Mouse (Mus musculus) kidney, embryonic 16.5 days (tissue): ENCODE results near the gene Katnal1. TPM values are rescaled to one million over a fixed set of nuclear protein-coding genes. Genes with fewer than 3 reads are reported as not detected.
A peak's percentile ranks its signal among the peaks of the same experiment; 100 is the strongest.

Experiments used
- ATAC-seq: fragments of 200-750 bp; cut with Nextera tagmentation; 2 replicates; pipeline ENCODE4 v1.8.0; 2017; ENCODE audit warnings: moderate TSS enrichment; ENCODE audit not compliant: low FRiP score, low TSS enrichment
- H3K27ac ChIP-seq: fragments of 300-500 bp; sonication (generic); 2 replicates; pipeline ENCODE4 v1.5.1; 2014; ENCODE audit warnings: low read length
- H3K27me3 ChIP-seq: fragments of 300-500 bp; sonication (generic); 2 replicates; pipeline ENCODE4 v1.6.1; 2014; ENCODE audit warnings: low read length, control low read depth, mixed read lengths; ENCODE audit not compliant: insufficient read depth
- H3K36me3 ChIP-seq: fragments of 300-500 bp; sonication (generic); 2 replicates; pipeline ENCODE4 v1.6.1; 2014; ENCODE audit warnings: low read length, control low read depth, mixed read lengths; ENCODE audit not compliant: insufficient read depth
- H3K4me1 ChIP-seq: fragments of 300-500 bp; sonication (generic); 2 replicates; pipeline ENCODE4 v1.6.1; 2014; ENCODE audit warnings: low read length, control low read depth, mixed read lengths; ENCODE audit not compliant: insufficient read depth
- H3K4me2 ChIP-seq: fragments of 300-500 bp; sonication (generic); replicated peaks from 2 replicates; pipeline ENCODE4 v1.6.1; 2014; ENCODE audit warnings: low read depth, low read length
- H3K4me3 ChIP-seq: fragments of 300-500 bp; sonication (generic); 2 replicates; pipeline ENCODE4 v1.5.1; 2014; ENCODE audit warnings: mild to moderate bottlenecking, low read length
- H3K9ac ChIP-seq: fragments of 300-500 bp; sonication (generic); replicated peaks from 2 replicates; pipeline ENCODE4 v1.6.1; 2014; ENCODE audit warnings: low read length
- H3K9me3 ChIP-seq: fragments of 300-500 bp; sonication (generic); 2 replicates; pipeline ENCODE4 v1.6.1; 2016; ENCODE audit warnings: low read length, control low read depth
- WGBS: fragments of 180-500 bp; shearing (Covaris S2); extraction: QIAGEN DNeasy Blood & Tissue Kit; methylation state at CpG from one replicate; pipeline ENCODE4 v1.1.7; 2014; 5-methylcytosine and 5-hydroxymethylcytosine counted together
- polyA plus RNA-seq: library from polyadenylated mRNA; unstranded; fragments of >200 nt; fragmentation: Nextera tagmentation; extraction: Ambion mirVana; gene quantifications from 2 replicates; pipeline ENCODE4 v1.2.1, GENCODE M21; 2015

The Katnal1 gene
- polyA plus RNA-seq, 1 experiment from 2014 or later = 10.0 TPM

DNA sequence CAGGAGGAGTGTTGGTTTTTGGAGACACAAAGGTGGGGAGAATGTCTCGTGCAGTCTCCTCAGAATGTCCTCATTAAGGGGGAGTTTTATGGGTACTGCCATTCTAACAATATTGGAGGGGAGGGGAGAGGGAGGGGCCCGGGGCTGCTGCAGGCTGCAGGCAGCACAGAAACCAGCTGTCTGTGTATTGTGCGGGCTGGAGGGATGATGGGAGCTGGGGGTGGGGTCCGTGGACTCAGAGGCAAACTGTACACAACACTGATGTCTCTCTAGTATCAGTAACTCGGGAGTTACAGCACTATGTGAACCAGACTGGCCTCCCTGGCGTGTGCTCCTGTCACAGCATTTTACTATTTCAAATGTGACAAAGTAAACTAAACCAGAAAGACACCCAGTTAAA is 5.3 kb upstream of the Katnal1 start:
- 19% methylated on average over 6 of the region's 6 CpGs for WGBS
- Histone ChIP-seq H3K36me3 (no peaks in the 10 kb centered on the region), H3K4me3 (no peak overlapping the region), H3K4me2 (no peak overlapping the region), H3K4me1 (peaks cover 7% of the 10 kb centered on the region), H3K27me3 (no peaks in the 10 kb centered on the region), H3K27ac (no peak overlapping the region), H3K9ac (no peak overlapping the region), H3K9me3 (peaks cover 3% of the 10 kb centered on the region; the same call in 1 of the 2 replicates)
- no peak for ATAC-seq

DNA sequence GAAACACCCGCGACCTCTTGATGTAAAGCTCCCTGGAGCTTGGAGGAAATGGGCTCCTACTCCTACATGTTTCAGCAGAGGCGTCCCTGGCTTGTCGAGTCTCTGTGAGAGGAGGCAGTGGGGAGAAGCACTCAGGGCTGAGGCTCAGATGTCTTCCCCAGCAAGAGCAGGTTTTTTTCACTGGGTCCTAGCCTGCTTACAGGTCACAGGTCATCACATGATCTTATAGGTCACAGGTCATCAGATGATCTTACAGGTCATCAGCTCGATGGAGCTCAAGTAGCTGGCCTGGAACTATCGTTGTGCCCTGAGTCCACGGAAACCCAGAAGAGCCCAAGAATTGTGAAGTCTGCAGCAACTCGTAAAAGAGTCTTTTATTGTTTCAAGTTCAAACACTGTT is 4.6 kb upstream of the Katnal1 start:
- peaks cover 12% of the 10 kb centered on the region for H3K4me1 ChIP-seq
- H3K9ac ChIP-seq = no peak overlapping the region
- ATAC-seq = no peak
- peak overlapping the region; percentile 48; the same call in 1 of the 2 replicates for H3K27ac ChIP-seq
- no peaks in the 10 kb centered on the region for H3K36me3 ChIP-seq
- 14% methylated on average over 8 of the region's 8 CpGs for WGBS
- H3K9me3 ChIP-seq = peaks cover 3% of the 10 kb centered on the region; the same call in 1 of the 2 replicates
- H3K4me3 ChIP-seq = no peak overlapping the region
- H3K4me2 ChIP-seq = no peak overlapping the region
- no peaks in the 10 kb centered on the region for H3K27me3 ChIP-seq

DNA sequence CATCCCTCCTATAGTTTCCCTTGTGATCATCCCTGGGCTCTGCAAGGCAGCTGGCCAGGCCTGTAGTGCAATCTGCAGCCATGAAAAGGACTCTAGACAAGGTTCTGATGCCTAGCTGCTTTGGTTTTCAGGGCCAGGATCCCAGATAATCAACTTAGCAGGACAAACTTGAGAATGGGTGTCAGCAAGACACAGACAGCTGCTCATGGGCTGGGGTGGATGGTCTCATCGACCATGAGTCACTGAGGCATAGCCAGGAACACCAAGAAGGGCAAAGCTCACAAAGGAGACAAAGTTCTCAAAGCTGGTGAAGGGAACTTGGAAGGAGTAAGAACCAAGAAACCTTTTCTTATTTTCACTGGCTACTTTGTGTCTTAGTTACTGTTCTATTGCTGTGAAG is 2.2 kb upstream of the Katnal1 start:
- 68% methylated on average over 1 of the region's 1 CpGs for WGBS
- Histone ChIP-seq H3K4me3 (no peak overlapping the region), H3K27me3 (no peaks in the 10 kb centered on the region), H3K36me3 (no peaks in the 10 kb centered on the region; the same call in 1 of the 2 replicates), H3K9ac (no peak overlapping the region), H3K27ac (peak overlapping the region; percentile 49), H3K4me2 (no peak overlapping the region), H3K4me1 (peaks cover 16% of the 10 kb centered on the region), H3K9me3 (no peaks in the 10 kb centered on the region)
- ATAC-seq = no peak

GRCm38 (mm10) chr5:148928382-148929115 is 571 bp downstream of the Katnal1 start:
- peak; percentile 97 for ATAC-seq
- no peaks in the 10 kb centered on the region; the same call in 1 of the 2 replicates for H3K36me3 ChIP-seq
- H3K9ac ChIP-seq = peak overlapping the region; percentile 85
- under 1% methylated on average over 69 of the region's 69 CpGs for WGBS
- H3K4me2 ChIP-seq = peak overlapping the region; percentile 86
- no peaks in the 10 kb centered on the region for H3K27me3 ChIP-seq
- no peaks in the 10 kb centered on the region for H3K9me3 ChIP-seq
- peak overlapping the region; percentile 93 for H3K27ac ChIP-seq
- peaks cover 23% of the 10 kb centered on the region for H3K4me1 ChIP-seq
- H3K4me3 ChIP-seq = peak overlapping the region; percentile 85

- ATAC-seq = no peak
- Histone ChIP-seq H3K4me2 (peak overlapping the region; percentile 57), H3K36me3 (no peaks in the 10 kb centered on the region; the same call in 1 of the 2 replicates), H3K4me1 (peaks cover 28% of the 10 kb centered on the region), H3K9ac (peak overlapping the region; percentile 85), H3K27ac (peak overlapping the region; percentile 93), H3K9me3 (no peaks in the 10 kb centered on the region), H3K27me3 (no peaks in the 10 kb centered on the region), H3K4me3 (peak overlapping the region; percentile 85)
- 24% methylated on average over 5 of the region's 5 CpGs for WGBS
Observed at GRCm38 (mm10) chr5:148927717-148928223, 1.4 kb downstream of the Katnal1 start.

GRCm38 (mm10) chr5:148924586-148924985 is 4.5 kb downstream of the Katnal1 start:
- Histone ChIP-seq H3K9ac (no peak overlapping the region), H3K36me3 (no peaks in the 10 kb centered on the region; the same call in 1 of the 2 replicates), H3K4me3 (no peak overlapping the region), H3K27me3 (no peaks in the 10 kb centered on the region), H3K4me2 (no peak overlapping the region), H3K27ac (no peak overlapping the region), H3K4me1 (peaks cover 28% of the 10 kb centered on the region), H3K9me3 (no peaks in the 10 kb centered on the region)
- WGBS = 67% methylated on average over 12 of the region's 12 CpGs
- ATAC-seq = no peak

DNA sequence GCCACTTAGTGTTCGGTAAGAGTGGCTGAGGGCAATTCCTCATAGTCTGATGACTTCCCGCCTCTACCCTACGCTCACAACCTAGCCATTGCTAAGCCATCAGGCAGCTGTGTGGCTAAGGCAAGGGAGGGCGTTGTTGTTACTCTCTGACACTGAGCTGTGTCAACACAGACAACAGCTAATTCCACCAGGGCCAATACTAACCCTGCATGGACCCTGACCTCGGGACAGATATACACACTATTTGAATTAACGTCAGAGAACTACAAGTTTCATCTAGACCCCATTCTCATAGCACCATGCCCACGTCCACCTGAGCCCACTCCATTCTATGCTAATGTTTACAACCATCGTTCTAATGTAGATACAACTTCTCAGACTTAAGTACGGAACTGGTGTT is 5.1 kb downstream of the Katnal1 start:
- 60% methylated on average over 9 of the region's 9 CpGs for WGBS
- Histone ChIP-seq H3K36me3 (peaks cover 3% of the 10 kb centered on the region; the same call in 1 of the 2 replicates), H3K4me1 (peaks cover 28% of the 10 kb centered on the region), H3K4me2 (no peak overlapping the region), H3K27ac (no peak overlapping the region), H3K4me3 (no peak overlapping the region), H3K27me3 (no peaks in the 10 kb centered on the region), H3K9ac (no peak overlapping the region), H3K9me3 (no peaks in the 10 kb centered on the region)
- no peak for ATAC-seq

DNA sequence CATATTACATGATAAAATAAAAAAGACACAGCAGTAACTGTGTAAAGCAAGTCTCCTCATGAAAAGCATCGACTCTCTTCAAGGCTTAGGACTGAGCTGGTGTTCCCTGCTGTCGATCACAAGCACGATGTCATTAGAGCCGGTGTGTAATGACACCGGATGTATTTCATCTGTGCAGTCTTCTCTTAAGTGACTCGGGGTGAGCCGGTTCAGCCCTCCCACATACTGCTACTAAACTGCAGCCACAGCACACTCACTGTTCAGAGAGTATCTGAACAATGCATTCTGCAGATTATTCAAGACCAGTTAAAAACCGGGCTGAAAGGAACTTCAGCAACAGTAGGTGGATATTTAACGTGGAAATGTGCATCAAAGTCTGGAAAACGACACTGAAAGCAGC is 5.7 kb downstream of the Katnal1 start:
- Histone ChIP-seq H3K4me1 (peaks cover 32% of the 10 kb centered on the region), H3K27me3 (no peaks in the 10 kb centered on the region), H3K36me3 (peaks cover 4% of the 10 kb centered on the region; the same call in 1 of the 2 replicates), H3K27ac (no peak overlapping the region), H3K9me3 (no peaks in the 10 kb centered on the region), H3K9ac (0 out of 2 replicates have a peak overlapping the region, but pooled peaks have one; percentile 14), H3K4me3 (no peak overlapping the region), H3K4me2 (peak overlapping the region; percentile 38)
- WGBS = 28% methylated on average over 10 of the region's 10 CpGs
- 0 out of 2 replicates have a peak, but pooled peaks have one; percentile 25 for ATAC-seq

DNA sequence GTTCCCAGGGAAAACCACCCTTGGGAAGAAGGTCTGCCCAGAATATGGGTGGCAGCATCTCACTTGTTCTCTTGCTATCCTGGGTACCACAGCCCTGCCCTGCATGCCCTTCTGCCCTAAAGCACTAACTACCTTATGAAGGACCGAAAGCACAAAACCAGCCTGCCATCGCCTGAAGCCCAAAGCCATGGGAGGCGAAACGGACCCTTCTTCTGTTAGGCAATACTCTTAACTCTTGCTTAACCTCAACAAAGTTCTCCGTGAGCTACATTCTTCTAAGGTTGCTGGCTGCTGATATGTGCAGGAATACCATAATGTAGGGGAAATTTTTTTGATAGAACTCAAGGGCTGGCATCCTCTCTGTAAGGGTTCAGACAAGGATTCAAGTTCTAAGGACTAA is 6.3 kb downstream of the Katnal1 start:
- no peaks in the 10 kb centered on the region for H3K27me3 ChIP-seq
- no peak overlapping the region for H3K27ac ChIP-seq
- peaks cover 33% of the 10 kb centered on the region for H3K4me1 ChIP-seq
- H3K9me3 ChIP-seq = no peaks in the 10 kb centered on the region
- WGBS = 72% methylated on average over 5 of the region's 5 CpGs
- peaks cover 10% of the 10 kb centered on the region; the same call in 1 of the 2 replicates for H3K36me3 ChIP-seq
- no peak overlapping the region for H3K4me3 ChIP-seq
- no peak overlapping the region for H3K9ac ChIP-seq
- H3K4me2 ChIP-seq = no peak overlapping the region
- no peak for ATAC-seq

- 64% methylated on average over 5 of the region's 5 CpGs for WGBS
- H3K9ac ChIP-seq = no peak overlapping the region
- H3K36me3 ChIP-seq = peaks cover 24% of the 10 kb centered on the region; the same call in 1 of the 2 replicates
- H3K27ac ChIP-seq = no peak overlapping the region
- no peaks in the 10 kb centered on the region for H3K9me3 ChIP-seq
- H3K4me1 ChIP-seq = peaks cover 13% of the 10 kb centered on the region; the same call in 1 of the 2 replicates
- peak; percentile 51; the same call in 1 of the 2 replicates for ATAC-seq
- H3K4me3 ChIP-seq = no peak overlapping the region
- no peaks in the 10 kb centered on the region for H3K27me3 ChIP-seq
- H3K4me2 ChIP-seq = no peak overlapping the region
Observed at GRCm38 (mm10) chr5:148918049-148918448, 11.1 kb downstream of the Katnal1 start.
